Mouse (Mus musculus): ENCODE data around the gene Vwa8.

DNA sequence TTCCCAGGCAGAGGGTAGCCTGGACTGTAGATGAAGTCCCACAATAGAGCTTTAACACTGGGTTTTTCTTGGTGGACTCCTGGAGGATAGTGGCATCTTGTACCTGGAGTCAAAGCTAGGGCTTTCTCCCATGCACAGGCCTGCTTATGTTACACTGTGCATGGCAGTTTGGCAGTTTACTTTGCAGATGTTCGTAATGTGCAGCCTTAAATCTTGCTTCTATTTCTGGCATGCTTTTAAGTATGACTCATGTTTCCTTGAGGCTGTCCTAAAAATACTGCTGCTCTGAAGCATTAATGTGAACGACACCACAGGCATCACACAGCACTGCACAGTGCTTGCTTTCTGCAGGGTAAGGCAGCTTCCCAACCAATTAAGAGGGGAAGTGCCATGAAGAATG lies 51.9 kb downstream of the Vwa8 start:
- TF ChIP-seq CTCF (IDR thresholded peaks at IDR 0.05; ENCODE audit: control insufficient read depth, insufficient read depth, insufficient read length) (no peak), MAX (IDR thresholded peaks at IDR 0.05) (peak; percentile 20), CEBPB (IDR thresholded peaks at IDR 0.05; ENCODE audit: low read depth) (no peak), USF1 (IDR thresholded peaks at IDR 0.05; ENCODE audit: low read depth) (no peak), MYOG (IDR thresholded peaks at IDR 0.05; ENCODE audit: control insufficient read depth, extremely low read depth, insufficient read length) (no peak), MYOD1 (IDR thresholded peaks at IDR 0.05; ENCODE audit: control insufficient read depth, insufficient read length, low read depth) (no peak)
